Mouse (Mus musculus): ENCODE results near the gene Hoxd9. TPM values are rescaled to one million over a fixed set of nuclear protein-coding genes. Genes with fewer than 3 reads are reported as not detected.

The Hoxd9 gene
- total RNA-seq, 2 experiments from 2014 or later, result 0.19 to 0.22 TPM

- intact Hi-C loops (cut with DNase I), result no loop called here
These were observed 29.6 kb upstream of the Hoxd9 start, which contains the start of gene Hoxd13 for GRCm38 (mm10) chr2:74667842-74668357. TSS of gene Hoxd13 (plus strand) at chr2:74668310.

GRCm38 (mm10) chr2:74668370-74669229, 28.9 kb upstream of the Hoxd9 start:
- intact Hi-C loops (cut with DNase I), result no loop called here

More at GRCm38 (mm10) chr2:74667842-74668357, 29.6 kb upstream of the Hoxd9 start, which contains the start of gene Hoxd13:
- DNase-seq, result no peak

GRCm38 (mm10) chr2:74669230-74669578, 28.3 kb upstream of the Hoxd9 start:
- DNase-seq, result no peak
- intact Hi-C loops (cut with DNase I), result no loop called here

More at GRCm38 (mm10) chr2:74668370-74669229, 28.9 kb upstream of the Hoxd9 start:
- DNase-seq, result peak; percentile 40

- DNase-seq, result peak in 1 of 2 experiments; percentile 32
- intact Hi-C loops (cut with DNase I), result loop anchor here (5.0 kb wide), 1 partner anchor 1097 kb away; no protein-coding TSS in a partner anchor
These were observed 27.8 kb upstream of the Hoxd9 start for GRCm38 (mm10) chr2:74669650-74670235.

GRCm38 (mm10) chr2:74670632-74671188, 26.8 kb upstream of the Hoxd9 start:
- no peak for DNase-seq
- intact Hi-C loops (cut with DNase I), result loop anchor here (5.0 kb wide), 1 partner anchor 1098 kb away; no protein-coding TSS in a partner anchor

- no peak for DNase-seq
- intact Hi-C loops (cut with DNase I), result loop anchor here (5.0 kb wide), 1 partner anchor 1100 kb away; no protein-coding TSS in a partner anchor
These were observed 25.7 kb upstream of the Hoxd9 start for GRCm38 (mm10) chr2:74671847-74672246.

- intact Hi-C loops (cut with DNase I), result loop anchor here (5.0 kb wide), 1 partner anchor 1100 kb away; no protein-coding TSS in a partner anchor
- DNase-seq, result peak; percentile 50 to 69
These were observed 24.8 kb upstream of the Hoxd9 start for GRCm38 (mm10) chr2:74672481-74673362.

GRCm38 (mm10) chr2:74673835-74674425, 23.6 kb upstream of the Hoxd9 start:
- intact Hi-C loops (cut with DNase I), result loop anchor here (5.0 kb wide), 1 partner anchor 1102 kb away; no protein-coding TSS in a partner anchor

GRCm38 (mm10) chr2:74674881-74675665, 22.5 kb upstream of the Hoxd9 start, which contains the start of gene Hoxd12:
TSS of gene Hoxd12 (plus strand) at chr2:74675013.
- DNase-seq, result no peak
- intact Hi-C loops (cut with DNase I), result loop anchor here (5.0 kb wide), 1 partner anchor 1103 kb away; no protein-coding TSS in a partner anchor

More at GRCm38 (mm10) chr2:74673835-74674425, 23.6 kb upstream of the Hoxd9 start:
- DNase-seq, result no peak

- DNase-seq, result no peak
- intact Hi-C loops (cut with DNase I), result no loop called here
These were observed 21.8 kb upstream of the Hoxd9 start for GRCm38 (mm10) chr2:74675666-74676282.

GRCm38 (mm10) chr2:74676376-74677052, 21.0 kb upstream of the Hoxd9 start:
- DNase-seq, result no peak

GRCm38 (mm10) chr2:74677106-74677505, 20.4 kb upstream of the Hoxd9 start:
- DNase-seq, result no peak
- intact Hi-C loops (cut with DNase I), result no loop called here

More at GRCm38 (mm10) chr2:74676376-74677052, 21.0 kb upstream of the Hoxd9 start:
- intact Hi-C loops (cut with DNase I), result no loop called here

GRCm38 (mm10) chr2:74678891-74679595, 18.5 kb upstream of the Hoxd9 start, which contains the start of gene Hoxd11:
TSS of gene Hoxd11 (plus strand) at chr2:74679557.
- no peak for DNase-seq
- intact Hi-C loops (cut with DNase I), result no loop called here

- DNase-seq, result peak in 1 of 2 experiments; percentile 18
- intact Hi-C loops (cut with DNase I), result no loop called here
These were observed 17.9 kb upstream of the Hoxd9 start for GRCm38 (mm10) chr2:74679596-74679971.

GRCm38 (mm10) chr2:74679980-74680379, 17.5 kb upstream of the Hoxd9 start:
- intact Hi-C loops (cut with DNase I), result no loop called here
- no peak for DNase-seq

GRCm38 (mm10) chr2:74680561-74681398, 16.7 kb upstream of the Hoxd9 start:
- intact Hi-C loops (cut with DNase I), result no loop called here
- DNase-seq, result no peak

All from heart, postnatal 10 days (tissue).